Mouse (Mus musculus) MEL (cell line): ENCODE data around the gene Wdr59. TPM values are rescaled to one million over a fixed set of nuclear protein-coding genes. Genes with fewer than 3 reads are reported as not detected.
A peak's percentile ranks its signal among the peaks of the same experiment; 100 is the strongest.

ENCODE experiments used
- DNase-seq: peaks from one replicate; pipeline ENCODE4 v3.0.0; 2011; ENCODE audit warnings: low read depth, low spot score
- H3K27ac ChIP-seq: 2 replicates; pipeline ENCODE4 v1.5.1; 2012; ENCODE audit warnings: low read depth, mild to moderate bottlenecking, control low read depth, low read length, moderate library complexity; ENCODE audit not compliant: control insufficient read depth
- H3K27me3 ChIP-seq, 2 experiments: fragments of 150-350 bp in 1 of 2; sonication (generic) in 1 of 2; 2 replicates each; pipeline ENCODE4 v1.6.1; 2012; ENCODE audit warnings: low read length in 2 of 2, mild to moderate bottlenecking in 2 of 2, improper control_type of control experiment in 1 of 2, moderate library complexity in 1 of 2; ENCODE audit not compliant: insufficient read depth in 2 of 2, control insufficient read depth in 1 of 2
- H3K36me3 ChIP-seq, 2 experiments: 2 replicates each; pipeline ENCODE4 v1.6.1; 2012 to 2014; ENCODE audit warnings: low read length in 2 of 2, improper control_type of control experiment in 1 of 2, inconsistent platforms in 1 of 2, mild to moderate bottlenecking in 1 of 2; ENCODE audit not compliant: insufficient read depth in 2 of 2, control insufficient read depth in 1 of 2
- H3K4me1 ChIP-seq, 2 experiments: fragments of 150-350 bp in 1 of 2; sonication (generic) in 1 of 2; 2 replicates each; pipeline ENCODE4 v1.6.1; 2012; ENCODE audit warnings: low read length in 2 of 2, improper control_type of control experiment in 1 of 2, mild to moderate bottlenecking in 1 of 2; ENCODE audit not compliant: insufficient read depth in 2 of 2, control insufficient read depth in 1 of 2
- H3K4me3 ChIP-seq, 2 experiments: fragments of 150-350 bp in 1 of 2; sonication (generic) in 1 of 2; 2 replicates each; pipeline ENCODE4 v1.5.1; 2012; ENCODE audit warnings: low read depth in 2 of 2, low read length in 2 of 2, mild to moderate bottlenecking in 2 of 2, moderate library complexity in 2 of 2, control low read depth in 1 of 2, improper control_type of control experiment in 1 of 2; ENCODE audit not compliant: control insufficient read depth in 1 of 2, insufficient read depth in 1 of 2
- H3K79me2 ChIP-seq: 2 replicates; pipeline ENCODE4 v1.6.1; 2012; ENCODE audit warnings: mild to moderate bottlenecking, low read length, moderate library complexity; ENCODE audit not compliant: control insufficient read depth, poor library complexity, insufficient read depth
- H3K9ac ChIP-seq: 2 replicates; pipeline ENCODE4 v1.6.1; 2012; ENCODE audit warnings: low read depth, mild to moderate bottlenecking, control low read depth, low read length, moderate library complexity; ENCODE audit not compliant: control insufficient read depth, poor library complexity, severe bottlenecking
- H3K9me3 ChIP-seq: fragments of 150-350 bp; sonication (generic); replicated peaks from 2 replicates; pipeline ENCODE4 v1.6.1; 2012; ENCODE audit warnings: mild to moderate bottlenecking, low read length, improper control_type of control experiment, moderate library complexity; ENCODE audit not compliant: insufficient read depth
- CTCF ChIP-seq, 3 experiments: IDR thresholded peaks in 2 of 3; conservative IDR thresholded peaks in 1 of 3; 2 replicates each; pipeline ENCODE4 v1.5.1; 2011 to 2012; ENCODE audit warnings: low read length in 3 of 3, low read depth in 2 of 3, mild to moderate bottlenecking in 2 of 3, improper control_type of control experiment in 1 of 3, inconsistent platforms in 1 of 3, mixed read lengths in 1 of 3, moderate library complexity in 1 of 3; ENCODE audit not compliant: control insufficient read depth in 1 of 3, insufficient read depth in 1 of 3, poor library complexity in 1 of 3, severe bottlenecking in 1 of 3
- E2F4 ChIP-seq: IDR thresholded peaks from 2 replicates; pipeline ENCODE4 v1.6.1; 2011; ENCODE audit warnings: low read depth, low read length, improper control_type of control experiment, borderline replicate concordance
- JUND ChIP-seq: IDR thresholded peaks from 2 replicates; pipeline ENCODE4 v1.6.1; 2011; ENCODE audit warnings: low read depth, mild to moderate bottlenecking, improper control_type of control experiment, low read length
- MAX ChIP-seq: IDR thresholded peaks from 2 replicates; pipeline ENCODE4 v1.6.1; 2011; ENCODE audit warnings: low read length, improper control_type of control experiment
- MAZ ChIP-seq: IDR thresholded peaks from 2 replicates; pipeline ENCODE4 v1.6.1; 2012; ENCODE audit warnings: low read depth, mild to moderate bottlenecking, inconsistent platforms, low read length, improper control_type of control experiment
- MXI1 ChIP-seq: IDR thresholded peaks from 2 replicates; pipeline ENCODE4 v1.6.1; 2011; ENCODE audit warnings: mild to moderate bottlenecking, low read depth, low read length, improper control_type of control experiment
- MYB ChIP-seq: IDR thresholded peaks from 2 replicates; pipeline ENCODE4 v1.6.1; 2011; ENCODE audit warnings: mild to moderate bottlenecking, low read depth, low read length, improper control_type of control experiment
- NELFE ChIP-seq: IDR thresholded peaks from 2 replicates; pipeline ENCODE4 v1.6.1; 2011; ENCODE audit warnings: low read depth, low read length, improper control_type of control experiment
- NRF1 ChIP-seq: IDR thresholded peaks from 2 replicates; pipeline ENCODE4 v1.6.1; 2014; ENCODE audit warnings: low read depth, mild to moderate bottlenecking, inconsistent platforms, low read length, improper control_type of control experiment, moderate library complexity; ENCODE audit not compliant: poor library complexity, insufficient read depth, severe bottlenecking
- POLR2A ChIP-seq, 2 experiments: IDR thresholded peaks; 2 replicates each; pipeline ENCODE4 v1.6.1; 2011 to 2012; ENCODE audit warnings: low read length in 2 of 2, mild to moderate bottlenecking in 2 of 2, control low read depth in 1 of 2, improper control_type of control experiment in 1 of 2, low read depth in 1 of 2, moderate library complexity in 1 of 2; ENCODE audit not compliant: control insufficient read depth in 1 of 2, insufficient read depth in 1 of 2, poor library complexity in 1 of 2
- POLR2AphosphoS2 ChIP-seq: IDR thresholded peaks from 2 replicates; pipeline ENCODE4 v1.6.1; 2011; ENCODE audit warnings: low read length, improper control_type of control experiment
- RAD21 ChIP-seq: IDR thresholded peaks from 2 replicates; pipeline ENCODE4 v1.6.1; 2011; ENCODE audit warnings: mild to moderate bottlenecking, low read depth, low read length, improper control_type of control experiment
- RCOR1 ChIP-seq: IDR thresholded peaks from 2 replicates; pipeline ENCODE4 v1.6.1; 2012; ENCODE audit warnings: low read depth, mild to moderate bottlenecking, inconsistent platforms, low read length, improper control_type of control experiment
- SIN3A ChIP-seq: IDR thresholded peaks from 2 replicates; pipeline ENCODE4 v1.6.1; 2012; ENCODE audit warnings: low read length, improper control_type of control experiment, inconsistent platforms
- SMC3 ChIP-seq: IDR thresholded peaks from 2 replicates; pipeline ENCODE4 v1.6.1; 2011; ENCODE audit warnings: low read depth, low read length, improper control_type of control experiment
- TBP ChIP-seq: IDR thresholded peaks from 2 replicates; pipeline ENCODE4 v1.8.0; 2011; ENCODE audit warnings: low read depth, low read length, improper control_type of control experiment
- UBTF ChIP-seq: IDR thresholded peaks from 2 replicates; pipeline ENCODE4 v1.6.1; 2012; ENCODE audit warnings: low read depth, mild to moderate bottlenecking, inconsistent platforms, low read length, improper control_type of control experiment, moderate library complexity, borderline replicate concordance; ENCODE audit not compliant: insufficient read depth
- USF1 ChIP-seq: IDR thresholded peaks from 2 replicates; pipeline ENCODE4 v1.6.1; 2014; ENCODE audit warnings: low read depth, mild to moderate bottlenecking, inconsistent platforms, low read length, improper control_type of control experiment, moderate library complexity
- USF2 ChIP-seq, 2 experiments: IDR thresholded peaks; 2 replicates each; pipeline ENCODE4 v1.6.1; 2011 to 2012; ENCODE audit warnings: improper control_type of control experiment in 2 of 2, low read length in 2 of 2, borderline replicate concordance in 1 of 2, inconsistent platforms in 1 of 2, low read depth in 1 of 2, mild to moderate bottlenecking in 1 of 2; ENCODE audit not compliant: insufficient read depth in 1 of 2
- ZC3H11A ChIP-seq: IDR thresholded peaks from 2 replicates; pipeline ENCODE4 v1.6.1; 2012; ENCODE audit warnings: low read depth, mild to moderate bottlenecking, inconsistent platforms, low read length, improper control_type of control experiment
- ZKSCAN1 ChIP-seq: IDR thresholded peaks from 2 replicates; pipeline ENCODE4 v1.6.1; 2012; ENCODE audit warnings: low read depth, mild to moderate bottlenecking, inconsistent platforms, low read length, improper control_type of control experiment, moderate library complexity
- polyA plus RNA-seq, 2 experiments: library from polyadenylated mRNA; stranded (reverse) in 1 of 2; unstranded in 1 of 2; fragments of >175 nt in 1 of 2; fragments of >200 nt in 1 of 2; gene quantifications; 2 replicates each; pipeline versions ENCODE4 v1.2.1 to v1.2.4; 2012; ENCODE audit warnings: low replicate concordance in 2 of 2, low read depth in 1 of 2; ENCODE audit not compliant: insufficient read length in 2 of 2, insufficient read depth in 1 of 2, missing spikeins in 1 of 2
- total RNA-seq: library from RNA; depleted of rRNA; stranded (reverse); fragments of 300-350 nt; gene quantifications from 2 replicates; pipeline ENCODE4 v1.2.3, GENCODE M21; 2012

The Wdr59 gene
- total and polyA plus RNA-seq, 3 experiments, result 6.5 to 16.6 TPM; not detected in 1

GRCm38 (mm10) chr8:111536978-111537764 is 15.3 kb upstream of the Wdr59 start:
- Histone ChIP-seq H3K9ac (peak overlapping the region; percentile 98), H3K36me3 (peaks cover 0 to 11% of the 10 kb centered on the region in 2 experiments; a peak in 2 of 4 replicates), H3K9me3 (no peaks in the 10 kb centered on the region), H3K27me3 (no peaks in the 10 kb centered on the region), H3K27ac (peak overlapping the region; percentile 51), H3K4me1 (peaks cover 1 to 18% of the 10 kb centered on the region in 2 experiments), H3K4me3 (peak overlapping the region; percentile 83 to 92), H3K79me2 (peaks cover 40% of the 10 kb centered on the region)
- TF ChIP-seq SIN3A (0 out of 2 replicates have a peak, but pooled peaks have one; percentile 19), RCOR1 (no peak)
- peak; percentile 59 for DNase-seq

- peak; percentile 77 for DNase-seq
- H3K4me1 ChIP-seq, result peaks cover 1 to 18% of the 10 kb centered on the region in 2 experiments
Measured at GRCm38 (mm10) chr8:111536031-111536977, 14.4 kb upstream of the Wdr59 start, which contains the start of gene Znrf1. Gene Znrf1, plus strand, starts transcription at chr8:111536097.

More at GRCm38 (mm10) chr8:111536031-111536977, 14.4 kb upstream of the Wdr59 start, which contains the start of gene Znrf1:
- H3K4me3 ChIP-seq, result peak within 1 kb of the TSS; percentile 83 to 94
- H3K27me3 ChIP-seq, result no peaks in the 10 kb centered on the region
- peak within 1 kb of the TSS; percentile 75 for H3K27ac ChIP-seq
- H3K36me3 ChIP-seq, result peaks cover 0 to 11% of the 10 kb centered on the region in 2 experiments; a peak in 2 of 4 replicates
- peaks cover 40% of the 10 kb centered on the region for H3K79me2 ChIP-seq
- TF ChIP-seq MAX, result no peak
- peak; percentile 30 for TF ChIP-seq SIN3A
- TF ChIP-seq SMC3, result peak; percentile 61
- TF ChIP-seq UBTF, result peak; percentile 93; the same call in 1 of the 2 replicates
- TF ChIP-seq ZC3H11A, result peak; percentile 55
- 0 out of 2 replicates have a peak, but pooled peaks have one; percentile 7 for TF ChIP-seq RCOR1
- TF ChIP-seq MAZ, result peak; percentile 98
- TF ChIP-seq TBP, result 0 out of 2 replicates have a peak, but pooled peaks have one; percentile 15
- TF ChIP-seq USF2 (IDR thresholded peaks at IDR 0.05; ENCODE audit: borderline replicate concordance in 1 of 2, insufficient read depth in 1 of 2, low read depth in 1 of 2, low read length in 2 of 2), result no peak
- TF ChIP-seq MYB, result peak; percentile 73
- peak; percentile 10 to 59 (median 55); a peak in 5 of 6 replicates for TF ChIP-seq CTCF (IDR thresholded peaks at IDR 0.05 in 2 of 3, conservative IDR thresholded peaks at IDR 0.05 in 1 of 3; ENCODE audit: control insufficient read depth in 1 of 3, insufficient read depth in 1 of 3, low read depth in 2 of 3, low read length in 3 of 3, poor library complexity in 1 of 3, severe bottlenecking in 1 of 3)
- peak; percentile 41 for TF ChIP-seq RAD21
- TF ChIP-seq POLR2A (IDR thresholded peaks at IDR 0.05; ENCODE audit: control insufficient read depth in 1 of 2, insufficient read depth in 1 of 2, low read depth in 1 of 2, low read length in 2 of 2, poor library complexity in 1 of 2), result peak; percentile 51 to 84; a peak in 3 of 4 replicates
- TF ChIP-seq JUND, result no peak
- peak; percentile 43 for TF ChIP-seq NELFE
- TF ChIP-seq POLR2AphosphoS2, result no peak
- TF ChIP-seq USF1, result no peak
- no peak; the same call in 1 of the 2 replicates for TF ChIP-seq MXI1
- no peak for TF ChIP-seq E2F4
- no peak for TF ChIP-seq ZKSCAN1
- TF ChIP-seq NRF1, result peak; percentile 67
- H3K9ac ChIP-seq, result peak within 1 kb of the TSS; percentile 98
- H3K9me3 ChIP-seq, result no peaks in the 10 kb centered on the region
